Mouse (Mus musculus): ENCODE measurements around the gene Gm28051. TPM values are rescaled to one million over a fixed set of nuclear protein-coding genes. Genes with fewer than 3 reads are reported as not detected.
A peak's percentile ranks its signal among the peaks of the same experiment; 100 is the strongest.

Gene Gm28051
- polyA plus RNA-seq, 1 experiment from 2014 or later, result not detected

- Histone ChIP-seq H3K27me3 (replicated peaks; ENCODE audit: control insufficient read depth, insufficient read depth, low read length) (no peaks in the 10 kb centered on the region), H3K4me1 (ENCODE audit: control insufficient read depth, insufficient read depth, low read length) (peaks cover 52% of the 10 kb centered on the region), H3K9me3 (ENCODE audit: control insufficient read depth, low read length) (no peaks in the 10 kb centered on the region), H3K4me3 (ENCODE audit: low read length) (peak overlapping the region; percentile 84), H3K9ac (ENCODE audit: low read depth, low read length) (peak overlapping the region; percentile 87), H3K27ac (ENCODE audit: low read length) (peak overlapping the region; percentile 92), H3K36me3 (ENCODE audit: control insufficient read depth, insufficient read depth, low read length) (no peaks in the 10 kb centered on the region), H3K4me2 (ENCODE audit: low read depth, low read length) (peak overlapping the region; percentile 91)
- 2% methylated on average over 45 of the region's 45 CpGs for WGBS
- peak; percentile 74 for ATAC-seq
These were observed 52.2 kb downstream of the Gm28051 start for GRCm38 (mm10) chr12:102705216-102705871.

- Histone ChIP-seq H3K36me3 (ENCODE audit: control insufficient read depth, insufficient read depth, low read length) (no peaks in the 10 kb centered on the region), H3K4me3 (ENCODE audit: low read length) (peak within 1 kb of the TSS; percentile 84), H3K9ac (ENCODE audit: low read depth, low read length) (peak within 1 kb of the TSS; percentile 87), H3K4me1 (ENCODE audit: control insufficient read depth, insufficient read depth, low read length) (peaks cover 59% of the 10 kb centered on the region), H3K27me3 (replicated peaks; ENCODE audit: control insufficient read depth, insufficient read depth, low read length) (no peaks in the 10 kb centered on the region), H3K4me2 (ENCODE audit: low read depth, low read length) (peak within 1 kb of the TSS; percentile 91), H3K27ac (ENCODE audit: low read length) (peak within 1 kb of the TSS; percentile 92), H3K9me3 (ENCODE audit: control insufficient read depth, low read length) (no peaks in the 10 kb centered on the region)
- WGBS, result under 1% methylated on average over 78 of the region's 105 CpGs
- ATAC-seq, result peak; percentile 89
These were observed 52.9 kb downstream of the Gm28051 start, which contains the start of gene Itpk1 for GRCm38 (mm10) chr12:102704457-102705198. TSS of gene Itpk1 (minus strand) at chr12:102704930.

- 8% methylated on average over 17 of the region's 17 CpGs for WGBS
- Histone ChIP-seq H3K27ac (ENCODE audit: low read length) (peak overlapping the region; percentile 84), H3K4me1 (ENCODE audit: control insufficient read depth, insufficient read depth, low read length) (peaks cover 65% of the 10 kb centered on the region), H3K4me2 (ENCODE audit: low read depth, low read length) (peak overlapping the region; percentile 91), H3K9me3 (ENCODE audit: control insufficient read depth, low read length) (no peaks in the 10 kb centered on the region), H3K36me3 (ENCODE audit: control insufficient read depth, insufficient read depth, low read length) (no peaks in the 10 kb centered on the region), H3K27me3 (replicated peaks; ENCODE audit: control insufficient read depth, insufficient read depth, low read length) (no peaks in the 10 kb centered on the region), H3K4me3 (ENCODE audit: low read length) (peak overlapping the region; percentile 84), H3K9ac (ENCODE audit: low read depth, low read length) (peak overlapping the region; percentile 87)
- ATAC-seq, result 0 out of 2 replicates have a peak, but pooled peaks have one; percentile 0
These were observed 53.6 kb downstream of the Gm28051 start for GRCm38 (mm10) chr12:102703921-102704408.

GRCm38 (mm10) chr12:102703441-102703840, 54.1 kb downstream of the Gm28051 start:
- Histone ChIP-seq H3K4me3 (ENCODE audit: low read length) (peak overlapping the region; percentile 84), H3K9ac (ENCODE audit: low read depth, low read length) (peak overlapping the region; percentile 87), H3K27me3 (replicated peaks; ENCODE audit: control insufficient read depth, insufficient read depth, low read length) (no peaks in the 10 kb centered on the region), H3K4me2 (ENCODE audit: low read depth, low read length) (peak overlapping the region; percentile 91), H3K27ac (ENCODE audit: low read length) (peak overlapping the region; percentile 84), H3K9me3 (ENCODE audit: control insufficient read depth, low read length) (no peaks in the 10 kb centered on the region), H3K36me3 (ENCODE audit: control insufficient read depth, insufficient read depth, low read length) (no peaks in the 10 kb centered on the region), H3K4me1 (ENCODE audit: control insufficient read depth, insufficient read depth, low read length) (peaks cover 69% of the 10 kb centered on the region)
- 48% methylated on average over 6 of the region's 6 CpGs for WGBS
- no peak for ATAC-seq

- ATAC-seq, result no peak
- 11% methylated on average over 4 of the region's 4 CpGs for WGBS
- H3K4me1 ChIP-seq (ENCODE audit: control insufficient read depth, insufficient read depth, low read length), result peaks cover 69% of the 10 kb centered on the region
- peak overlapping the region; percentile 84 for H3K27ac ChIP-seq (ENCODE audit: low read length)
- H3K9me3 ChIP-seq (ENCODE audit: control insufficient read depth, low read length), result no peaks in the 10 kb centered on the region
- H3K27me3 ChIP-seq (replicated peaks; ENCODE audit: control insufficient read depth, insufficient read depth, low read length), result no peaks in the 10 kb centered on the region
- H3K9ac ChIP-seq (ENCODE audit: low read depth, low read length), result peak overlapping the region; percentile 87
- H3K4me3 ChIP-seq (ENCODE audit: low read length), result peak overlapping the region; percentile 84
- H3K4me2 ChIP-seq (ENCODE audit: low read depth, low read length), result peak overlapping the region; percentile 91
- H3K36me3 ChIP-seq (ENCODE audit: control insufficient read depth, insufficient read depth, low read length), result no peaks in the 10 kb centered on the region
These were observed 54.5 kb downstream of the Gm28051 start for GRCm38 (mm10) chr12:102703111-102703412.

GRCm38 (mm10) chr12:102702356-102703110, 55.0 kb downstream of the Gm28051 start:
- peak overlapping the region; percentile 84 for H3K4me3 ChIP-seq (ENCODE audit: low read length)
- ATAC-seq, result no peak
- WGBS, result 12% methylated on average over 15 of the region's 15 CpGs

GRCm38 (mm10) chr12:102701691-102702207, 55.8 kb downstream of the Gm28051 start:
- Histone ChIP-seq H3K9ac (ENCODE audit: low read depth, low read length) (no peak overlapping the region), H3K4me2 (ENCODE audit: low read depth, low read length) (peak overlapping the region; percentile 91), H3K27me3 (replicated peaks; ENCODE audit: control insufficient read depth, insufficient read depth, low read length) (no peaks in the 10 kb centered on the region), H3K4me1 (ENCODE audit: control insufficient read depth, insufficient read depth, low read length) (peaks cover 77% of the 10 kb centered on the region), H3K4me3 (ENCODE audit: low read length) (peak overlapping the region; percentile 84; the same call in 1 of the 2 replicates), H3K36me3 (ENCODE audit: control insufficient read depth, insufficient read depth, low read length) (no peaks in the 10 kb centered on the region), H3K27ac (ENCODE audit: low read length) (no peak overlapping the region), H3K9me3 (ENCODE audit: control insufficient read depth, low read length) (no peaks in the 10 kb centered on the region)
- 79% methylated on average over 5 of the region's 5 CpGs for WGBS
- no peak for ATAC-seq

More at GRCm38 (mm10) chr12:102702356-102703110, 55.0 kb downstream of the Gm28051 start:
- Histone ChIP-seq H3K9me3 (ENCODE audit: control insufficient read depth, low read length) (no peaks in the 10 kb centered on the region), H3K36me3 (ENCODE audit: control insufficient read depth, insufficient read depth, low read length) (no peaks in the 10 kb centered on the region), H3K9ac (ENCODE audit: low read depth, low read length) (peak overlapping the region; percentile 87), H3K27ac (ENCODE audit: low read length) (peak overlapping the region; percentile 84), H3K4me2 (ENCODE audit: low read depth, low read length) (peak overlapping the region; percentile 91), H3K4me1 (ENCODE audit: control insufficient read depth, insufficient read depth, low read length) (peaks cover 74% of the 10 kb centered on the region), H3K27me3 (replicated peaks; ENCODE audit: control insufficient read depth, insufficient read depth, low read length) (no peaks in the 10 kb centered on the region)

GRCm38 (mm10) chr12:102700453-102700852, 57.1 kb downstream of the Gm28051 start:
- Histone ChIP-seq H3K36me3 (ENCODE audit: control insufficient read depth, insufficient read depth, low read length) (no peaks in the 10 kb centered on the region), H3K4me1 (ENCODE audit: control insufficient read depth, insufficient read depth, low read length) (peaks cover 78% of the 10 kb centered on the region), H3K27me3 (replicated peaks; ENCODE audit: control insufficient read depth, insufficient read depth, low read length) (no peaks in the 10 kb centered on the region), H3K4me3 (ENCODE audit: low read length) (no peak overlapping the region), H3K9me3 (ENCODE audit: control insufficient read depth, low read length) (no peaks in the 10 kb centered on the region), H3K9ac (ENCODE audit: low read depth, low read length) (no peak overlapping the region), H3K27ac (ENCODE audit: low read length) (peak overlapping the region; percentile 19; the same call in 1 of the 2 replicates), H3K4me2 (ENCODE audit: low read depth, low read length) (no peak overlapping the region)
- 59% methylated on average over 12 of the region's 12 CpGs for WGBS
- no peak for ATAC-seq

- no peak for ATAC-seq
- WGBS, result 54% methylated on average over 1 of the region's 1 CpGs
- Histone ChIP-seq H3K36me3 (ENCODE audit: control insufficient read depth, insufficient read depth, low read length) (no peaks in the 10 kb centered on the region), H3K4me1 (ENCODE audit: control insufficient read depth, insufficient read depth, low read length) (peaks cover 82% of the 10 kb centered on the region), H3K4me3 (ENCODE audit: low read length) (no peak overlapping the region), H3K27ac (ENCODE audit: low read length) (peak overlapping the region; percentile 37; the same call in 1 of the 2 replicates), H3K4me2 (ENCODE audit: low read depth, low read length) (no peak overlapping the region), H3K9me3 (ENCODE audit: control insufficient read depth, low read length) (no peaks in the 10 kb centered on the region), H3K27me3 (replicated peaks; ENCODE audit: control insufficient read depth, insufficient read depth, low read length) (no peaks in the 10 kb centered on the region), H3K9ac (ENCODE audit: low read depth, low read length) (no peak overlapping the region)
These were observed 58.4 kb downstream of the Gm28051 start for GRCm38 (mm10) chr12:102699156-102699555.
